Mouse (Mus musculus) hindbrain, embryonic 16.5 days (tissue): ENCODE measurements at regions not wholly inside any gene's neighbourhood (a gene's known extent, or its start where the extent isn't known, plus 50 kb on each side); places are given as distances from the start of the nearest gene placed in this dataset.

Experiments used
- ATAC-seq: fragments of 200-750 bp; cut with Nextera tagmentation; 2 replicates; pipeline ENCODE4 v1.8.0; 2017; ENCODE audit warnings: moderate TSS enrichment, moderate library complexity
- H3K27ac ChIP-seq: fragments of 300-500 bp; sonication (generic); 2 replicates; pipeline ENCODE4 v1.5.1; 2014; ENCODE audit warnings: low read depth, mild to moderate bottlenecking, control low read depth, low read length, moderate library complexity
- H3K27me3 ChIP-seq: fragments of 300-500 bp; sonication (generic); replicated peaks from 2 replicates; pipeline ENCODE4 v1.6.1; 2014; ENCODE audit warnings: low read length; ENCODE audit not compliant: control insufficient read depth, insufficient read depth
- H3K36me3 ChIP-seq: fragments of 300-500 bp; sonication (generic); 2 replicates; pipeline ENCODE4 v1.6.1; 2014; ENCODE audit warnings: mild to moderate bottlenecking, low read length, moderate library complexity, mixed read lengths; ENCODE audit not compliant: control insufficient read depth, insufficient read depth
- H3K4me1 ChIP-seq: fragments of 300-500 bp; sonication (generic); 2 replicates; pipeline ENCODE4 v1.6.1; 2014; ENCODE audit warnings: low read depth, low read length; ENCODE audit not compliant: control insufficient read depth, insufficient read depth
- H3K4me2 ChIP-seq: fragments of 300-500 bp; sonication (generic); 2 replicates; pipeline ENCODE4 v1.6.1; 2014; ENCODE audit warnings: mild to moderate bottlenecking, low read length, control low read depth, moderate library complexity
- H3K4me3 ChIP-seq: fragments of 300-500 bp; sonication (generic); 2 replicates; pipeline ENCODE4 v1.5.1; 2014; ENCODE audit warnings: mild to moderate bottlenecking, low read length, control low read depth, moderate library complexity
- H3K9ac ChIP-seq: fragments of 300-500 bp; sonication (generic); 2 replicates; pipeline ENCODE4 v1.6.1; 2014; ENCODE audit warnings: low read depth, mild to moderate bottlenecking, control low read depth, low read length, moderate library complexity
- H3K9me3 ChIP-seq: fragments of 300-500 bp; sonication (generic); 2 replicates; pipeline ENCODE4 v1.6.1; 2014; ENCODE audit warnings: mild to moderate bottlenecking, low read length, moderate library complexity; ENCODE audit not compliant: control insufficient read depth
- WGBS: fragments of 180-500 bp; shearing (Covaris S2); extraction: QIAGEN DNeasy Blood & Tissue Kit; methylation state at CpG from one replicate; pipeline ENCODE4 v1.1.7; 2014; 5-methylcytosine and 5-hydroxymethylcytosine counted together

DNA sequence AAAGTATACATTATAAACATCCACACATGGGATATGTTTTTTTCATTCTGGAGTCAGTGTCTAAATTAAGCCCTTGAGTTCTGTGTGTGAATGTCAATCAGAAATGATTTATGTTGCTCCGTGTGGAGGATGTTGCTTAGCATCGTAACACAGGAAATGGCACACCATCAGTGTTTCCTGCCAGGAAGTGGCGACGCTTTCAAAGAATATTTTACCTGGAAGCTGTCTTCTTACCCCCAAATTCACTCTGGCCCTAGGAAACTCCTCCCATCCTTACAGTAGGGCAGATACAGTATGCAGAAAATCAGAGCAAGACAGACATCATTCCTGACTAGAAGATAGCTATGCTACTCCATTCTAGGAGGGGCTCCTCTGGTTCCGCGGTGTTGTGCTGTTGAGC, 145.1 kb upstream of the L3mbtl3 start:
- Histone ChIP-seq H3K4me1 (no peaks in the 10 kb centered on the region), H3K27ac (no peak overlapping the region), H3K9me3 (no peaks in the 10 kb centered on the region), H3K27me3 (no peaks in the 10 kb centered on the region), H3K36me3 (no peaks in the 10 kb centered on the region), H3K4me3 (no peak overlapping the region), H3K9ac (no peak overlapping the region), H3K4me2 (no peak overlapping the region)
- 75% methylated on average over 6 of the region's 6 CpGs for WGBS
- no peak for ATAC-seq

DNA sequence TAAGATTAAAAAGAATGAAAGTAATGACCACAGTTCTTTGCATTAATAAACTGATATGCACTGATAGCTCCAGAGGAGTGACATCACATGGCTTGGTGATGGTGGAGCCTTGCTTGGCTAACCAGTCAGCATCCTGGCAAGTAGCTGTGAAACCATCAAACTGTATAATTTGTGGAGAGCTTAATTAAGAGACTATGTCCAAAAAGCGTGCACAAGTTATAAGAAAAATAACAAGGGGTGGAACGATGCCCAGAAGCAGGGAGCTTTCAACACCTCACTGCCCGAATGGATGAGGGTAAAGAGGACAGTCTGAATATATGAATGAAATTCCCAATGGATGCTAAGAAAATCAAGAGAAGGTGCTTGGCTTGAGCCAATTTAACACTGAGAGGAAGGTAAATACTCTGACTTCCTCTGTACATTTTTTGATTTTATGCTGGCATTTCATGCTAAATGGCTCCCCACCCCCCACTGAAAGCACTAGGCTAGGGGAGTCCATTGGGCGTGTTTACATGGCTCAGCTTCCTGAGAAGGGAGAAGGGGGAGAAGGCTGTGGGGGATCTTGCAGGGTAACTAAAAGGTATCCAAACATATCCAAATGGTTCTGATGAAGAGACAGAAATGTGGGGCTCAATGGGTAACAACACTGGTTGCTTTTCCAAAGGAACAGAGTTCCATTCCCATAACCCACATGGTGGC, 150.2 kb upstream of the L3mbtl3 start:
- no peak overlapping the region for H3K4me2 ChIP-seq
- H3K4me1 ChIP-seq = no peaks in the 10 kb centered on the region
- no peaks in the 10 kb centered on the region for H3K27me3 ChIP-seq
- no peak for ATAC-seq
- H3K9ac ChIP-seq = no peak overlapping the region
- WGBS = 60% methylated on average over 4 of the region's 4 CpGs
- H3K27ac ChIP-seq = no peak overlapping the region
- H3K4me3 ChIP-seq = no peak overlapping the region
- no peaks in the 10 kb centered on the region for H3K9me3 ChIP-seq
- H3K36me3 ChIP-seq = no peaks in the 10 kb centered on the region

DNA sequence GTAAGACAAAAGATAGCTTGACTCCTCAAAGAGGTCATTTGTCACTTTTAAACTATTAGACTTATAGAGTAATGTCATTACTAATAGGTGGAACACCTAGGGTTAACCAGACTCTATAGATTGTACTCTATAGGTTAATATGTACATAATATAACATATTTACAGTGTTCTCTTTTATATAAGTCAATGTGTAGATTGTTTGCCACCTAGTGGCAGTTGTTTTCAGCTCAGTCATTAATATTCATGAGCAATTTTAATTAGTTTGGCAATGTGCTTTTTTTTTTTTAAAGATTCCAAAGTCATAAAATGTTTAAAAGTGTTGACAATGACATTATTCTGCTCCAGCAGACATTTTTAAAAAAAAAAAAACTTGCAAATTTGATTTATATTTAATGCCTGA, 164.4 kb upstream of the L3mbtl3 start:
- Histone ChIP-seq H3K27ac (no peak overlapping the region), H3K4me1 (no peaks in the 10 kb centered on the region), H3K9me3 (no peaks in the 10 kb centered on the region), H3K4me2 (no peak overlapping the region), H3K36me3 (no peaks in the 10 kb centered on the region), H3K27me3 (no peaks in the 10 kb centered on the region), H3K9ac (no peak overlapping the region), H3K4me3 (no peak overlapping the region)
- ATAC-seq = no peak

DNA sequence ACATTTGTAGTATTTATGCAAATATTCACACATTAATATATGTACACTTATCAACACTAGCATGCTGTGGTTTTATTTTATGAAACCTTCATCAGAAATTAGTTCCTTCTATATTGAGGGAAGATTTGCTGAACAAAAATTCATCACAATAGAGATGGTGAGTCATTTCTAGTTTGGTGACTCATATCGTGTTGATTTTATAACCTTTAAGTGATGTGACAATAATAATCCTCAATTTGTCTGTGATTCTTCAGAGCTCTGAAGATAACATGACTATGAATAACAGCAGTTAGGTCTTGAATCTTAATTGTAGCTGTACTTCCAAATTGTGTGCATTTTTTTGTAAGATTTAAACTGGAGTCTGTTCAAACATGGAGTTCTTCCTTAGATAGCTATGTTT, 168.3 kb upstream of the L3mbtl3 start:
- no peak overlapping the region for H3K4me3 ChIP-seq
- H3K27me3 ChIP-seq = no peaks in the 10 kb centered on the region
- no peak overlapping the region for H3K27ac ChIP-seq
- H3K36me3 ChIP-seq = no peaks in the 10 kb centered on the region
- no peaks in the 10 kb centered on the region for H3K4me1 ChIP-seq
- no peak overlapping the region for H3K9ac ChIP-seq
- no peak overlapping the region for H3K4me2 ChIP-seq
- 88% methylated on average over 1 of the region's 1 CpGs for WGBS
- no peak for ATAC-seq
- no peaks in the 10 kb centered on the region for H3K9me3 ChIP-seq

DNA sequence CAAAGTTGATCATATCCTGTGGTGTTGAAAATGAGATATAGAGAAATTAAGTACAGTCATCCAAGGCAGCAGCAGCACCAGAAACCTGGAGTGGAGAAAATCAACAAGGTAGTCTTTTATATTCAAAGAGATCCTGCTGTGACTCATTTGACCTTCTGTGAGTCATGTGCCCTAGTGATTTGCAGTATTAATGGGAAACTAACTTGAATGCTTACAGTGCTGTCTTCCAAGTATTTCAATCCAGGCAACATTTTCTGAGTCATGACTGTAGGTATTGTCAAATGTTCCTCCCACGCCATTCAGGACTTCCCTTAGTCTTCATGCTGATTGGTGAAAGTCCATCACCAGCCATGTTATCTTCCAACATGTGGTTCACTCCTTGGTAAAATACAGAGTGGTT, 169.0 kb upstream of the L3mbtl3 start:
- Histone ChIP-seq H3K9ac (no peak overlapping the region), H3K4me1 (no peaks in the 10 kb centered on the region), H3K9me3 (no peaks in the 10 kb centered on the region), H3K27ac (no peak overlapping the region), H3K36me3 (no peaks in the 10 kb centered on the region), H3K27me3 (no peaks in the 10 kb centered on the region), H3K4me3 (no peak overlapping the region), H3K4me2 (no peak overlapping the region)
- WGBS = 74% methylated on average over 1 of the region's 1 CpGs
- no peak for ATAC-seq

DNA sequence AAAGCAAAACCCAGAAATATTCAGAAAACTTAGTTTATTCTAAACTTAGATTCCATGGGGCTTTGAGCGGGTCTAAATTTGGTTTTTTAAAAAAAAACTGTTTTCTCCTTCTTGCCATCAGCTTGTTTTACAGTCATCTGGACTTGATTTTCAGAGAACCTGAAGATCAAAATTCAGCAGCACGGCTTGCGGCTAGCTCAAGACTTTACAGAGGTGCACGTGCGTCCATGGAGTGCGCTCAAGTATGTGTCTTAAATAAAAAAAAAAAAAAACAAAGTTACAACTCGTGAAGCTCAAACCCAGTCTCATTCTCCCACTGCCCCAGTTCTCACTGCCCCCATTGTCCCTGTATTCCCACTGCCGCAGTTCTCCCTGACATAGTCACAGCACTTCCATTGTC, 180.5 kb upstream of the L3mbtl3 start:
- Histone ChIP-seq H3K4me2 (no peak overlapping the region), H3K9me3 (no peaks in the 10 kb centered on the region), H3K4me3 (no peak overlapping the region), H3K36me3 (no peaks in the 10 kb centered on the region), H3K4me1 (no peaks in the 10 kb centered on the region), H3K9ac (no peak overlapping the region), H3K27me3 (no peaks in the 10 kb centered on the region), H3K27ac (no peak overlapping the region)
- no peak for ATAC-seq
- 80% methylated on average over 8 of the region's 8 CpGs for WGBS

DNA sequence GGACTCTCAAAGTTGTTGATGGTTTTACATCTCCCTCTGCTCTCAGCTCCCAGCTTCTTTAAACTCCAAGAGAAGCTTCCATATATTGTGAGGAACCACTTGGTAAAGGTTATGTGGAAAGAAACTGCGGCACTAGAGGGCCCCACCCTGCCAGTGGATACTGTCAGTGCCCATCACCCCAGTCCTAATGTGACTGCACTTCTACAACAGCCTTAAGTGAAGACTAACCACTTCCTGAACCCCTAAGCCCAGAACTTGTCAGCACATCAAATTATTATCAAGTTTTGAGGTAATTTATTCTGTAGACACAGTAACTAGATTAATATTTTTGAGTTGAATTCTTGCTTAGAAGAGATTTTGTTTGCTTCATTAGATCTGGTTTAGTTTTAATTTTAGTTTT, 182.3 kb upstream of the L3mbtl3 start:
- Histone ChIP-seq H3K4me2 (no peak overlapping the region), H3K9ac (no peak overlapping the region), H3K36me3 (no peaks in the 10 kb centered on the region), H3K4me1 (no peaks in the 10 kb centered on the region), H3K9me3 (no peaks in the 10 kb centered on the region), H3K27me3 (no peaks in the 10 kb centered on the region), H3K27ac (no peak overlapping the region), H3K4me3 (no peak overlapping the region)
- WGBS = 76% methylated on average over 1 of the region's 1 CpGs
- no peak for ATAC-seq

DNA sequence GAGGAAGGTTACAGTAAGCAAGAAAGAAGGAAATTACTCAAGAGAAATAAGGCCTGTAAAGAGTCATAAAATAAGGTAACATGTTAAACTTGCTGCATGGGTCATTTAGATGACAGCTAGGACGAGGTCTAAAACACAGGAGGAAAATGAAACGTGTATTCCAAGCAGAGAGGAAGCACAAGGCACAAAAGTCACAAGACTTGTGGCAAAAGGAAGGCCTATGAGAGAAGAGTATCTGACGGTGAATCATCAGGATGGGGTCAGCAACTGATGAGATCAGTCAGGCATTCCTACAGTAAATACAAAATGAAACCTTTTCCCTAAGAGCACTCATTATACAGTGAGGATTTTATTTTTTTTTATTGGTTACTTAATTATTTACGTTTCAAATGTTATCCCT, 183.6 kb upstream of the L3mbtl3 start:
- Histone ChIP-seq H3K4me3 (no peak overlapping the region), H3K27ac (no peak overlapping the region), H3K36me3 (no peaks in the 10 kb centered on the region), H3K4me2 (no peak overlapping the region), H3K9me3 (no peaks in the 10 kb centered on the region), H3K9ac (no peak overlapping the region), H3K27me3 (no peaks in the 10 kb centered on the region), H3K4me1 (no peaks in the 10 kb centered on the region)
- ATAC-seq = no peak
- WGBS = 75% methylated on average over 4 of the region's 4 CpGs

DNA sequence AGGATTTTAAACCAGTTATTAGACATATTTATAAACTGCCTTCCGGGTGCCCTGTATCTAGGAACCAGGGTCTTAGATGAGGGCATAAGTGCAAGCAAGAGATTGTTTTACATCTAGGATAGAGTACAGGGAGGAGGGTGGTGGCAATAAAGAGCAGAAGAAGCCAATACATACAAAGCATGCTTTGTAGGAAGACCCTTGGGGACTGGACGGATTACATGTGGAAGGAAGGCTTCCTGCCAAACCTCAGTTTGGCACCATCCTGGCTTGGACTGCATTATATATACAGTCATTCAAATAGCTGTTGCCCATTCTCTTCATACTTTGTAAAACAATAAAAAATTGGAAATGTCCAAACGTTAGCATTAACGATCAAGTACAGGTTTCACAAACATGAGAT, 184.7 kb upstream of the L3mbtl3 start:
- Histone ChIP-seq H3K9ac (no peak overlapping the region), H3K27ac (no peak overlapping the region), H3K36me3 (no peaks in the 10 kb centered on the region), H3K9me3 (no peaks in the 10 kb centered on the region), H3K4me1 (no peaks in the 10 kb centered on the region; the same call in 1 of the 2 replicates), H3K27me3 (no peaks in the 10 kb centered on the region), H3K4me3 (no peak overlapping the region), H3K4me2 (no peak overlapping the region)
- WGBS = 67% methylated on average over 4 of the region's 4 CpGs
- no peak for ATAC-seq

DNA sequence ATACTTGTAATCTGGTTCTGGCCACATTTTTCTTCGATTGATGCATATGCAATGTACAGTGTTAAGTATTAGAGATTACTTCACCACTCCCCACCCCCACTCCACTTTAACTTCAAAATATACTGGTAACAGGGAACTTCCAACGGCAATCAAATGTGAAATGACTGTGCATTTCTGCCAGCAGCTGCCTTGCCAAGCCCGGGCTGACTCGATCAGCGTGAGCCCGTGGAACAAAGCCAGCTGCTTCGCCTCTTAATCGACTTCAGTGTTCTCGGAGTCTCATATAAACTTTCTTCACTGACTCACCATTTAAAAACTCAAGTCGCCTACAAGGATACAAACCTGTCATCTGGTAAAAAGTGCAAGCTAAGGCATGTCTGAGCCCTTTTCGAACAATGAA, 188.7 kb upstream of the L3mbtl3 start:
- Histone ChIP-seq H3K9ac (no peak overlapping the region), H3K27me3 (no peaks in the 10 kb centered on the region), H3K4me2 (peak overlapping the region; percentile 33), H3K4me3 (no peak overlapping the region), H3K4me1 (no peaks in the 10 kb centered on the region; the same call in 1 of the 2 replicates), H3K27ac (no peak overlapping the region), H3K9me3 (no peaks in the 10 kb centered on the region), H3K36me3 (no peaks in the 10 kb centered on the region)
- ATAC-seq = peak; percentile 80
- WGBS = 29% methylated on average over 11 of the region's 11 CpGs
